Mouse (Mus musculus) T-helper 1 cell (primary cell): ENCODE data around the gene Prss16.

Source experiments
- in situ Hi-C: fragments of 300-600 bp; cut with MboI, MseI; formaldehyde crosslinking; loops from one replicate; pipeline ENCODE4 v1.15.1; 2025; ENCODE audit warnings: high pct_unique_total_duplicates

Prss16 gene

DNA sequence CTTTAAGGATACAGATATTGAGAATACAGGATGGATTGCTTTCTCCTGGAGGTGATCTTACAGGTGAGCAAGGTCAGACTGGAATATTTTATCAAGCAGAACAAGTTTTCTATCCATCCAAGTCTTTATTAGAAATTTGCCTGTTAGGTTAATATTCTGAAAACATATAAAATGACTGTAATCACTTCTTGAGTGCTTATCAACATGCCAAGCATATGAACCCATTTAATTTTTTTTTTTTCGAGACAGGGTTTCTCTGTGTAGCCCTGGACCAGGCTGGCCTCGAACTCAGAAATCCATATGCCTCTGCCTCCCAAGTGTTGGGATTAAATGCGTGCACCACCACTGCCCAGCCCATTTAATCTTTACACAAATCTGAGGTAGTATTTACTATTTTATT lies 27.4 kb upstream of the Prss16 start:
- in situ Hi-C loops: loop anchor here (5.0 kb wide), 2 partner anchors 315 to 1495 kb away; partner anchors contain the start of genes Hist1h2af, Hist1h2bm and Hist1h4h

DNA sequence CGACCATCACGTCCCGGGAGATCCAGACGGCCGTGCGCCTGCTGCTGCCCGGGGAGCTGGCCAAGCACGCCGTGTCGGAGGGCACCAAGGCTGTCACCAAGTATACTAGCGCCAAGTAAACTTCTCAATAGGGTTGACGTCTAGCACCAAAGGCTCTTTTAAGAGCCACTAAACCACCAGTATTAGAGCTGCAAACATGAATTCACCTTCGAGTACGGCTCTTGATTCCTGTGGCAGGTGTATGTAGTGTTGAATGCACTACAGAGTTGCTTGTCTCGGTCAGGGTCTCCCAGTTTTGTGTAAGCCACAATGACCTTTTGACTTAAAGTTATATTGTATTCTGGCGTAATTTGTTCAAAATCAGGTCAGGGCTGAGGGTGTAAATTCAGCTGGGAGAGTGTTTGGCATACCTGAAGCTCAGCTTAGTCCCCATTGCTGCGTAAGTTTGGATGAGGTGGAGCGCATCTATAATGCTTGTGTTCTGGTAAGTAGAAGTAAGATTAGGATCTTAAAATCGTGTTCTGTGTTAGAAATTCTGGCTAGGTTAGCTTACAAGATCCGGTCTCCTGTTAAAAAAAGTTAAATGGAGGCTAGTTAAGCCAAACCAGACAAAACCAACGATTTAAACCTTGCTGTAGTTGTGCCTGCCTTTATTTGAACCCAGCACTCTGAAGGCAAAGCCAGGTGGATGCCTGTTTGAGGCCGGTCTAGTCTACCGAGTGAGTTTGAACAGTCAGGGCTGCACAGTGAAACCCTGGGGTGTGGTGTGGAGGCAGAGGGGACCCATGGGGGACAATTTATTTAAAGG lies 26.8 kb upstream of the Prss16 start:
- in situ Hi-C loops: loop anchor here (5.0 kb wide), 2 partner anchors 314 to 1496 kb away; partner anchors contain the start of genes Hist1h2af, Hist1h2bm and Hist1h4h

DNA sequence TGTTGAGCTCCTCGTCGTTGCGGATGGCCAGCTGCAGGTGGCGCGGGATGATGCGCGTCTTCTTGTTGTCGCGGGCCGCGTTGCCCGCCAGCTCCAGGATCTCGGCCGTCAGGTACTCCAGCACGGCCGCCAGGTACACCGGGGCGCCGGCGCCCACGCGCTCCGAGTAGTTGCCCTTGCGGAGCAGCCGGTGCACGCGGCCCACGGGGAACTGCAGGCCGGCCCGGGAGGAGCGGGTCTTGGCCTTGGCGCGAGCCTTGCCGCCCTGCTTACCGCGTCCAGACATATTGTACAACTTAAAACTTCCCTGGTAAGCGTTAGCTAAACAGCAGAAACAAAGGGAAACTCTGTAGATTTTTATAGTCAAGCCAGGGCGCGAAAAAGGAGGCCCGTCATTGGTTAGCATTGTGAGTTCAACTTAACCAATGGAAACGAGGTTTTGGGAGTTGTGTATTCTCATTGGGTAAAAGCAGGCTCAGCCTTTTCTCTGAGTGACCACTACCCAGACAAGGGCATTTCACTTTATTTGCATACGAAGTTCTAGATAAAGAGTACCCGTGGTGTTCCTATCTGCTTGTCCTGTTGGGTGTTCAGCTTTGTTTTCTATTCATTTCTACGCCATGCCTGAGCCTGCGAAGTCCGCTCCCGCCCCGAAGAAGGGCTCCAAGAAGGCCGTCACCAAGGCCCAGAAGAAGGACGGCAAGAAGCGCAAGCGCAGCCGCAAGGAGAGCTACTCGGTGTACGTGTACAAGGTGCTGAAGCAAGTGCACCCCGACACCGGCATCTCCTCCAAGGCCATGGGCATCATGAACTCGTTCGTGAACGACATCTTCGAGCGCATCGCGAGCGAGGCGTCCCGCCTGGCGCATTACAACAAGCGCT lies 26.0 kb upstream of the Prss16 start, which contains the start of the genes Hist1h2ah and Hist1h2bk:
Gene Hist1h2ah, minus strand, starts transcription at position 302 of the 882 bp plus-strand sequence.
Gene Hist1h2bk, plus strand, starts transcription at position 604 of the 882 bp plus-strand sequence.
- in situ Hi-C loops: loop anchor here (5.0 kb wide), 2 partner anchors 313 to 1497 kb away; partner anchors contain the start of genes Hist1h2af, Hist1h2bm and Hist1h4h

DNA sequence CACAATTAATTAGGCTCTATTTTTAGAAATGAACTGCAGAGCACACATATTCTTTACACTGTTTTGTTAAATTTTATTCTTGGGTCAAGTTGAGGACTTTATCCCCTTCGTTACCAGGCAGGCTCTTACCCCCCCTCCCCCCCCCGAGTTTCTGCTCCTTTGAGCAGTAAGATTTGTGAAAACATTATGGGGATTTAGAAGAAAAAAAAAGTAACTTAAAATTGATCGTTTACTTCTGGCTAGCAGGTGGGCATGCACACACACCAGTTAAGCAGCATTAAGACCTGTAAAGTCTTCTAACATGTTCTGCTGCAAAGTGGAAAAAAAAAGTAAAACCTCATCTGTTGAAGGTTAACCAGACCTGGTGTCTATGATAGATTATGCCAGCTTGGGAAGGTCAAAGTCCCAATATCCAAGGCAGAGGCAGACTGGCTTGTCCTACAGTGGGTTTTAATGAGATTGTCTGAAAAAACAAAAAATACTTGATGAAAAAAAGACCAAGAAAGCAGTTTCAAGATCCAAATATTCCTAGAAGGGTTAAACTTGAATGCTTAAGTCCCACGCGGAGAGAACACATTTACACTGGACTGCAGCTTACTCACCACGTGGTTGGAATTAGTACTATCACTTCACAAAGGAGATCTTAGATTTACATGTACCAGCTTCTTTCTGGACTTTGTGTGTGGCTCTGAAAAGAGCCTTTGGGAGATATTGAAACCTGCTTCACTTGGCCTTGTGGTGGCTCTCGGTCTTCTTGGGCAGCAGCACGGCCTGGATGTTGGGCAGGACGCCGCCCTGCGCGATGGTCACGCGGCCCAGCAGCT lies 25.1 kb upstream of the Prss16 start:
- in situ Hi-C loops: loop anchor here (5.0 kb wide), 2 partner anchors 312 to 1498 kb away; partner anchors contain the start of genes Hist1h2af, Hist1h2bm and Hist1h4h

DNA sequence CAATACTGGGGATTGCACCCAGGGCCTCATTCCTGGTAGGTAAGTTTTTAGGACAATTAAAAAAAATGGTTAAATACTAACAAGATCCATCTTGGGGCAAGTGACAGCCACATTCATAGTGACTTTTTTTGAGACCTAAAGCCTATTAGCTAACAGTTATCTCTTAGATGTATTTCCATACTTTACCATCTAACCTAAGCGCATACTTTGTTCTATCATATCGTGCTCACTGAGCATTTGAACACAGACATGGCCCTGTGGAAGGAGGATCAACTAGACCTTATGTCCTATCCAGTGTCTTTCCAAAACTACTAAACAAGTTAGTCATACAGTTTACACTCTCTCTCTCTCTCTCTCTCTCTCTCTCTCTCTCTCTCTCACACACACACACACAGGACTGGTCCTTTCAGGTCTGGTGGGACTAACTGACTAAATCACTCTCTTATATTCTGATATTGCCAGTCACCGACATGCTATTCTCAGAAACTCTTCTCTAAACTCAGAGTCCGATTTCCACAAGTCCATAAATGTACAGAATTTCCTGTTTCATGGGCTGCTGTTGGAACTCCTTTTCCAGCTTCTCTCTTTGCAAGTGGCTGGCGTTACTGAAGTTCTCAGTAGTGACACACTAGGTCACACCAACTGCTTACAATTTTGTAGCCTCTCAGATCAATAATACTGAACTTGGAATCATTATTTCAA lies 24.4 kb upstream of the Prss16 start:
- in situ Hi-C loops: no loop called here

DNA sequence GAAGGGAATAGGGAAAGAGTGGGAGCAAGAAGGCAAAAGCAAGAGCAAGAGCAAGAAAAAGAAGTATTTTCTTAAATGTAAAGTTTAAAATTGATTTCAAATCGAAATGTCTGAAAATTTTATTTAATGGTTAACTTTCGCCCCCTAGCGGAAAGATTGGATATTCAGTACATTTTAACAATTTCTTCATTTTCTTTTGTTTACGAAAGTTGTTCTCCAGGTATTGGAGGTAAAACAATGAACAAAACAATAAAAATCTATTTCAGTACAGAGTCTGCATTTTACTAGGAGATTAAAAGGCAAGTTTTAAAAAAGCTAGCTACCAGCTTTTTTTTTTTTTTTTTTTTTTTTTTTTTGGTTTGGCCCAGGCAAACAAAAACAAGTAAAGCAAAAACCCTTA lies 21.0 kb upstream of the Prss16 start:
- in situ Hi-C loops: no loop called here

DNA sequence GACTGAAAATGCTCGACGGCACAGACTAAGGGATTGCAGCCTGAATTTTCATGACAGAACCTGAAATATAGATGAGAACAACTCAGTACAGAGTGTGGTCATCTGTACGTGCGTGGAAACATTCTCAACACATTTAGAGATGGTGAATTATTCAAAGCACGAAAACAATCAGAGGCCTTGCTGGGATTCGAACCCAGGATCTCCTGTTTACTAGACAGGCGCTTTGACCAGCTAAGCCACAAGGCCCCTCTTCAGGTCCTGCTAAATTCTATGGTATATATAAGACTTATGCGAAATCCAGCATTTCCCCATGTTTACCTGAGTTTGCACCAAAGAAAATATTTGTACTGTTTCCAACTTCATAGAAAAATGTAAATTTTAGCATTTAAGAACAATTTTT lies 20.4 kb upstream of the Prss16 start:
- in situ Hi-C loops: loop anchor here (5.0 kb wide), 3 partner anchors 58 to 1397 kb away; no protein-coding TSS in a partner anchor

DNA sequence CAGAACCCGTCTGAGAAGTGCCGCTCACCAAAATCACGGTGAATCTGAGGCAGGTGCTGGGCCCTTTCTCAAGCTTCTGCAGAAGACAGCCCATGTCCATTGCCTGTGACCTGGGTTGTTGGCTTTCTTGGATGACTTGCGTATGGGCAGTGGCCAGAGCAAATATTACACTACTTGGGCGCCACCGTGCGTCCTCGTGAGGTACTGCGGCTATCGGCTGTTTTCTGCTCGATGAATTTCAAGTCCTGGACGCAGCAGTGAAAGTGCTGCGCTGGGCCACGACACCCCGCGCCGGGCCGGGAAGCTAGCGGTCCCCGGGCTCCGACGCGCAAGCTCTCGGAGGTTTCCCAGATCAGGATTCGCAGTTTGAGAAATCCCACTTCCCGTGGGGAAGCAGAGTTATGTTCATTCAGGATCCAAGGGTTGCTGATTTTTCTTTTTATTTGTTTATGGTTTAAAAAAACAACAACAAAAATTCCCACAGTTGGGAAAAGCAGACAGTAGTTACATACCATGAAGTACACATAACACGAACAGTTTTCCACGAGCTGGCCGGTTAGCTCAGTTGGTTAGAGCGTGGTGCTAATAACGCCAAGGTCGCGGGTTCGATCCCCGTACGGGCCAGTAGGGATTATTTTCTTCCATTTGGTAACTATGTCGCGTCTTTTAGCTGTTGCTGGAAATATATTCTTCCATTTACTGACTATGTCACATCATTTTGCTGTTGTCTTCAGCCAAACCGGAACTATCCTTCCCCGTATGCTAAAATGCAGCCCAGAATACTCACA lies 19.3 kb upstream of the Prss16 start:
- in situ Hi-C loops: loop anchor here (5.0 kb wide), 3 partner anchors 57 to 1398 kb away; no protein-coding TSS in a partner anchor

DNA sequence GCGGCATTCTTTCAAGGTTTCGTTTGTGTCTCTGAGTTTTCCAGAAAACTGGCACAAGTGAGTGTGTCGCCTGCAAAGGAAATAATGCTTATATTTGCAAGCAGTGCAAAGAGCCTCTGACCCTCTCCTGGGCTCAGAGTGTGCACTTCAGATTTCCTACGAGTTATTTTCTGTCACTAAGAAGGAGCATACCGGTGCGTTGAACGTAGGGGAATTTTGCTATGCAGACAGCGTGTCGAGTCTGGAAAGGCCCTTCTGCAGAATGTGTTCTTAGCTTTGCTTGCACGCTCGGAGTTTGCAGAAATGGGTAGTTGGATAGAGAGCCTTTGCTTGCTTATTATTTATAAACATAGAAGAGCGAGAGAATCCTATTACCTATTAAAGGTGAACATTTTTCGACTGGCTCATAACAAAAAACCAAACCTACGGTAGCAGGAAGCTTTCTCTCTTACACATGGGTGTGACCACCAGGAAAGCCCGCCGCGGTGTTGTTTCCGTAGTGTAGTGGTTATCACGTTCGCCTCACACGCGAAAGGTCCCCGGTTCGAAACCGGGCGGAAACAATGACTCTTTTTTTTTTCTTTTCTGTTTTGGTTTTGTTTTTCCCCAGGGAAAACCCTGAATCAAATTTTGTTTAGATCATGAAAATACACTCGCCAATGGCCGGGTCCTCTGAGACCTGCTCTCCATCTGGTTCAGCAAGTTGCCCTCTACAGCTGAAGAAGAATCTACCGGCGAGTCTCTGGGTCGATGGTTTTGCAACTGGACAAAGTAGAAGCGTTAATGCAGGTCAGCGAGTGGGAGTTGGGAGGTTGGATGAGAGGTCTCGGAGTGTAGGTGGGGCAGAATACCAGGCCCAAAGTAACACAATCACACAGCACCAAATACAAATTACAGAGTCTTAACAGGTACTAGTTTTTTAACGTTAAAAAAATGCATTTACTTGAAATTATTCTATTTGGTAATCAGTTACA lies 16.8 kb upstream of the Prss16 start:
- in situ Hi-C loops: loop anchor here (5.0 kb wide), 3 partner anchors 54 to 1401 kb away; no protein-coding TSS in a partner anchor

DNA sequence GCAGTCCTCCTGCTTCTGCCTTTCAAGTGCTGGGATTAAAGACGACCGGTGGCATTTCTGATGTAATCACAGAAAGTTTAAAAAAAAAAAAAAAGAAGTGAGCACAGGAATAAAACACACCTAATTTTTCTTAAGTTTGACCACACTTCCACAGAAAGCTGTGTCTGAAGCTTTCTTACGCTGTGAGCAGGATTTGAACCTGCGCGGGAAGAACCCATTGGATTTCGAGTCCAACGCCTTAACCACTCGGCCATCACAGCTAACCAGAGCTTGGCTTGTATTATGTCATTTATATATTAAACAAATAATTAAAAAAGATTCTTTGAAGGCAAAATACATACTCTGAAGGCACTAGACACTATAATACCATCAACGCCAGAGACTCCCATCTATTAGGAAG lies 12.7 kb upstream of the Prss16 start:
- in situ Hi-C loops: no loop called here

DNA sequence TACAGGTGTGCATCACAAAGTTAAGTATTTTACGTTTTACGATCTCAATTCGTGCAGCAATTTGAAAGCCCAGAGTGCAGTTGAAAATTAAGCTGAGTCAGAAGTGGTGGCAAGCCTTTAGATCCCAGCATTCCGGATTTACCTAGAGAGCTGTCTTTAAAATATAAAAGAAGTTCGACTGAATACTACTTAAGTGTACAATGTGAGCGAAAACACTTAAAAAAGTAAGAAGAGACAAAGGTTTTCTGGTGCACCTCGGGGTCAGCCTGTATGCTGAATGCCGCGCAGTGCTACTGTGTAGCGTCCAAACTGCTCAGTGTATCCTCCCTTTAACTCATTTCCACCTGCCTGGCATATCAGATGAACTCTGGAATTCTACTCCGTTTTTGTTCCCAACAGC lies 12.0 kb upstream of the Prss16 start:
- in situ Hi-C loops: no loop called here

DNA sequence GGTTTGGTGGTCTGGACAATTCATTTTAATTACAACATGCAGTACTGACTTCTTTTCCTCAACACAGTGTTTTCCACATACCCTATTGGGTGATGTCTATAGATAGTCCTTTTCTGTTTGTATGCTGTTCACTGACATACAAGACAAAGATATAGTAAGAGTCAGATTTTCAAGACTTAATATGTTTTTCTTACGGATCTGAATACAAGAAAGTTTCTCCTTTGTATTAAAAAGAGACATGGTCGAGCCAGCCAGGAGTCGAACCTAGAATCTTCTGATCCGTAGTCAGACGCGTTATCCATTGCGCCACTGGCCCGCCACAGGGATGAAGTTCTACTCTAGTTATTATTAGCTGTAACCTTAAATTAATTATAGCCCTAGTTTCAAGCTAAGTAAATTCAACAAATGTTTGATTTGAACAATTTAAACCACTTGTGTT lies 11.4 kb upstream of the Prss16 start:
- in situ Hi-C loops: no loop called here

DNA sequence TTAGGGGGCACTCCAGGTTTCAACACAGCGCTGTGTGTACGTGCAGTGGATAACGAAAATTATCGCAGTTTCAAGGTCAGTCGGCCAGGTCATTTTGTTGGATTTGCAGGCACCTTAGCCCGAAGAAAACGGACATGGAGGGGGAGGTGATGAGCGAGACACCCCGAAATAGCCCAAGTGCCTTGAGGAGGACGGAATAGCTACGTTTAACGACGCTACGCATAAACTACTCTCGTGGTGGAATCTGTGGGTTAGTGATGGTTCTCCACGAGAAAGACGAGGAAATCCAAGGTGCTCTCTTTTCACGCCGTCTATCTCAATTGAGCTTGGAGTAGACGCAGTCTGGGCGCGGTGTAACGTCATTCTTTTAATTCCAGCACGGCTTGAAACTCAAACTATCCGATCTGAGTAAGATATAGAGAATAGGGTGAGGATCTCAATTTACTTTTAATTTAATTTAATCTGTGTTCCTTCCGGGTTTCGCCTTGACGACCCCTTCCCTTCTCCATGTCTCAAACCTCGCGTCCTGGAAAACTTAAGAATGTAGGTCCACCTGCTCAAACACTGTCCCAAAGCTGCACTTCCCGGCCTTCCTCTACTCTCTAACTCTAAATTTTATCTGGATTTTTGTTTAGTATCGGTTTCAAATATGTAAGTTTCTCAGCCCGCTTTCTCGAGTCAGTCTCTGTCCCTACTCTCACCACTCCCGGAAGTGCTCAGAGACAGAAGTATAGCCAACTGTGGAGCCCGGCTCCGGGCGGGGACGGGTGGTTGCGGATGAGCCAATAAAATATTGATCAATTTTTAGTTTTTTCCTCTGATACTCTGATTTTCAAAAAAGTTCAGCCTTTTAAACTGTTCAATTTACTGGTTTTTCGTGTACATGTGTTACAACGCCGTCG lies 10.6 kb upstream of the Prss16 start:
- in situ Hi-C loops: no loop called here

DNA sequence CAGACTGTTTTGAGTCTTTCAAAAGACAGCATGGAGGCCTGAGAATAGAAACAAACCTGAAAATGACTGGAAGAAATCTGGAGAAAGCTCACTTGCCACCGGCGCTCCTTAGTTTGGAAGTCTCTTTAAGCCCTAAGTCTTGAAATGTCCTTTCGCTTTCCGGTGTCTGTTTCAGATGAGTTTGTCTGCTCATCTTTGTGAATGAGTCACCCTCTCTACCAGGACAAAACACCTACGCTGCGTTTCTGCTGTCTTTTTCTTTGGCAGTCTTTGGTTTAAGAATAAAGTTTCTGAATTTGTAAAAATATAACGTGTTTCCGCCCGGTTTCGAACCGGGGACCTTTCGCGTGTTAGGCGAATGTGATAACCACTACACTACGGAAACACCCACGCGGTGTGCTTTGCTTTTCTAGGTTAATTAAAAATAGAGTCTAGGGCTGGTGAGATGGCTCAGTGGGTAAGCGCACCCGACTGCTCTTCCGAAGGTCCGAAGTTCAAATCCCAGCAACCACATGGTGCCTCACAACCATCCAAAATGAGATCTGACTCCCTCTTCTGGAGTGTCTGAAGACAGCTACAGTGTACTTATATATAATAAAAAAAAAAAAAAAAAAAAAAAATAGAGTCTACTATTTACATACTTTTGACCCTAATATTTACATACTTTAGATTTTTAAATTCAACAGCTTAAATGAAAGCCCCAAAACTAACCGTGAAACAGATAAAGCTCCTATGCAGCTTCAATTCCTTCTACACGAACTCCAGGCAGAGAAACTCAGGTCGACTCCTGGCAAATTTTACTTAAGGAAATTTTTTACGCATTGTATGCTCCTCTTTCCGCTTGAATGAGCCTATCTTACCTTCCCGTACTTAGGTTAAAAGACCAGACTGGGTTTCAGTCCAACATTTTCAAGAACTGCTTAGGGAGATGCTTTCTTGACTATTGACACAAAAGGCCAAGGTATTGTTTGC lies 6.2 kb upstream of the Prss16 start:
- in situ Hi-C loops: no loop called here

DNA sequence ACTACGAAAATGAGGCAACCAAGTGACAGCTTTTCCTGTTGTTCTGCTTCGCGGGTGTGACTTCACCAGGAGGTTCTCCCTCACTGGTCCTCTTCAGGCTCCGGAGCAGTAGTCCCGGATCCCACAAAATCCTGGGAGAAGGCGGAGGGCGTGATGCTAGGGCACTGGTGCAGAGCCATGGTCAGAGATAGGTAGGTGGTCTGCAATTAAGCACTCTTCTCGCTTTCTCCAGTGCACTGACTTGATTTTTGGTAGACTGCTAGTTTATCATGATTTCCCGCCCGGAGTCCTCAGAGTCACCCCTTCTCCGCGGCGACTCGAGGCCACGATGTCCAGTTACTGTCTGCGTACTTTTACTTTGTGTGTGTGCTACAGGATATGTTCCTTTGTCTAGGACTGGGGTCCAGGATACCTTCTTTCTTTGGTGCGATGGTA lies 4.9 kb upstream of the Prss16 start:
- in situ Hi-C loops: no loop called here

DNA sequence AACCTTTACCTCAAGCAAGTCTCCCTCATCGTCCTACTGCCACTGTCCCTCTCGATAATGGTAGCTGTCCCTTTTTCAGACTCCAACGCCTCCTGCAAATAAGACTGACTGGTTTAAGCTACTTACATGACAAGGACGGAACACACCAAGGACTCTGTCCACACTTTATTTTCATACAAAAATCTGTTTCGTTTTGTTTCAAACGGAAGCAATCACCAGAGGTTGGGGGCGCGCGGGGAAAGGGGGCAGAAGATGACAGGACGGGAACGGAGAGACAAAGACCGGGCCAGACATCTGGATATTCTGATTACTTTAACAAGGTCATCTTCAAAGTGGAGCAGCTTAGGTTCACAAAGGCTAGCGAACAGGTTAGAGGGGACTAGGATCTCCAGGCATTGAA lies 4.2 kb upstream of the Prss16 start:
- in situ Hi-C loops: no loop called here
